Mouse (Mus musculus): ENCODE results near the gene Rbfox3.

Gene Rbfox3

GRCm38 (mm10) chr11:118760296-118760988 lies 151.0 kb downstream of the Rbfox3 start:
- no peak for DNase-seq (ENCODE audit: low read depth, low spot score)

- no peak for DNase-seq (ENCODE audit: low read depth, low spot score)
Measured at GRCm38 (mm10) chr11:118759228-118759627, 152.2 kb downstream of the Rbfox3 start.

GRCm38 (mm10) chr11:118758277-118758990 lies 153.0 kb downstream of the Rbfox3 start:
- DNase-seq (ENCODE audit: low read depth, low spot score), result no peak

- no peak for DNase-seq (ENCODE audit: low read depth, low spot score)
Measured at GRCm38 (mm10) chr11:118757488-118757887, 153.9 kb downstream of the Rbfox3 start.

GRCm38 (mm10) chr11:118755003-118755402 lies 156.4 kb downstream of the Rbfox3 start:
- no peak for DNase-seq (ENCODE audit: low read depth, low spot score)

- no peak for DNase-seq (ENCODE audit: low read depth, low spot score)
Measured at GRCm38 (mm10) chr11:118754535-118754934, 156.9 kb downstream of the Rbfox3 start.

- DNase-seq (ENCODE audit: low read depth, low spot score), result no peak
Measured at GRCm38 (mm10) chr11:118751879-118752616, 159.3 kb downstream of the Rbfox3 start.

GRCm38 (mm10) chr11:118750745-118751330 lies 160.6 kb downstream of the Rbfox3 start:
- no peak for DNase-seq (ENCODE audit: low read depth, low spot score)

GRCm38 (mm10) chr11:118749541-118749940 lies 161.9 kb downstream of the Rbfox3 start:
- DNase-seq (ENCODE audit: low read depth, low spot score), result no peak

GRCm38 (mm10) chr11:118748622-118749021 lies 162.8 kb downstream of the Rbfox3 start:
- DNase-seq (ENCODE audit: low read depth, low spot score), result no peak

GRCm38 (mm10) chr11:118745279-118745678 lies 166.1 kb downstream of the Rbfox3 start:
- DNase-seq (ENCODE audit: low read depth, low spot score), result no peak

- DNase-seq (ENCODE audit: low read depth, low spot score), result no peak
Measured at GRCm38 (mm10) chr11:118744782-118745181, 166.6 kb downstream of the Rbfox3 start.

GRCm38 (mm10) chr11:118742762-118743161 lies 168.6 kb downstream of the Rbfox3 start:
- peak; percentile 50 for DNase-seq (ENCODE audit: low read depth, low spot score)

- peak; percentile 28 for DNase-seq (ENCODE audit: low read depth, low spot score)
Measured at GRCm38 (mm10) chr11:118741262-118741661, 170.1 kb downstream of the Rbfox3 start.

- peak; percentile 72 for DNase-seq (ENCODE audit: low read depth, low spot score)
Measured at GRCm38 (mm10) chr11:118740001-118740400, 171.4 kb downstream of the Rbfox3 start.

GRCm38 (mm10) chr11:118738855-118739832 lies 172.3 kb downstream of the Rbfox3 start:
- DNase-seq (ENCODE audit: low read depth, low spot score), result peak; percentile 70

GRCm38 (mm10) chr11:118738323-118738722 lies 173.1 kb downstream of the Rbfox3 start:
- peak; percentile 38 for DNase-seq (ENCODE audit: low read depth, low spot score)

GRCm38 (mm10) chr11:118737821-118738220 lies 173.6 kb downstream of the Rbfox3 start:
- peak; percentile 13 for DNase-seq (ENCODE audit: low read depth, low spot score)

GRCm38 (mm10) chr11:118736993-118737392 lies 174.4 kb downstream of the Rbfox3 start:
- no peak for DNase-seq (ENCODE audit: low read depth, low spot score)

- peak; percentile 14 for DNase-seq (ENCODE audit: low read depth, low spot score)
Measured at GRCm38 (mm10) chr11:118731655-118732054, 179.7 kb downstream of the Rbfox3 start.

- DNase-seq (ENCODE audit: low read depth, low spot score), result no peak
Measured at GRCm38 (mm10) chr11:118729373-118729772, 182.0 kb downstream of the Rbfox3 start.
